Mouse (Mus musculus) testis, adult 2 months (tissue): ENCODE data around the gene Lrrc72.

Experiments
- CTCF ChIP-seq: fragments of 200-500 bp; IDR thresholded peaks from 2 replicates; pipeline ENCODE4 v1.5.1; 2012; ENCODE audit warnings: low read depth, mild to moderate bottlenecking, inconsistent platforms, low read length, moderate library complexity; ENCODE audit not compliant: control insufficient read depth, insufficient read depth, insufficient replicate concordance
- POLR2A ChIP-seq: fragments of 200-500 bp; IDR thresholded peaks from 2 replicates; pipeline ENCODE4 v1.6.1; 2012; ENCODE audit warnings: low read depth, mild to moderate bottlenecking, inconsistent platforms, low read length, moderate library complexity; ENCODE audit not compliant: control insufficient read depth

GRCm38 (mm10) chr12:36194976-36195375 lies 58.2 kb downstream of the Lrrc72 start:
- TF ChIP-seq POLR2A, result no peak
- TF ChIP-seq CTCF, result no peak
